Mouse (Mus musculus): ENCODE results near the gene Gabbr1.

DNA sequence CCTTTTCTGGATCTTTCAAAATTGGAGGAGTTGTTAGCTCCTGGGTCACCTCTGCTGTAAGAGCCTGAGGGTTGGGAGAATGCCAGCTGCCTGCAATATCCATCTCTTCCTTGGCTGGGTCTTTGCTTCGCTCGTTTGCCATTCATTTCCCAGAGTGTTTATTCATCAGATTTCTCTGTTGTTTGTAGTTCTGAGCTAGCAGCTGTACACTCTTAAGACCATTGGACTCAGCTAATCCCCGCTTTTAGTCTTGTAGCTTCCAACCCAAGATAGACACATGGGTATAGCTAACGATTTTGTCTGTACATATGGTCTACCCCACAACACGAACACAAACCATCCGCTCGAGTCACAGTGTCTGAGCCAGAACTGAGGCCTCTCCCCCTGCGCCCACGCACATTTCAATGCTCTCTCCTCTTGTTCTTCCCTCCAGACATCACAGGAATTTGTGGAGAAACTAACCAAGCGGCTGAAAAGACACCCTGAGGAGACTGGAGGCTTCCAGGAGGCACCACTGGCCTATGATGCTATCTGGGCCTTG lies 16.4 kb downstream of the Gabbr1 start:
- TF ChIP-seq POLR2A (IDR thresholded peaks at IDR 0.05; ENCODE audit: borderline replicate concordance, low read depth, low read length) (no peak), CTCF (IDR thresholded peaks at IDR 0.05; ENCODE audit: low read depth, low read length) (no peak)
